Mouse (Mus musculus): ENCODE data around the gene Shox2. TPM values are rescaled to one million over a fixed set of nuclear protein-coding genes. Genes with fewer than 3 reads are reported as not detected.

Shox2 gene
- polyA plus RNA-seq, 1 experiment from 2014 or later = 2.4 TPM

GRCm38 (mm10) chr3:66970261-66970660 lies 11.3 kb downstream of the Shox2 start:
- Histone ChIP-seq H3K4me1 (replicated peaks; ENCODE audit: control insufficient read depth, insufficient read depth, low read length) (peaks cover 6% of the 10 kb centered on the region; the same call in 1 of the 2 replicates), H3K27me3 (ENCODE audit: control insufficient read depth, insufficient read depth, low read depth, low read length) (peaks cover 61% of the 10 kb centered on the region), H3K9ac (ENCODE audit: low read length) (no peak overlapping the region), H3K36me3 (ENCODE audit: control insufficient read depth, insufficient read depth, low read length) (no peaks in the 10 kb centered on the region), H3K9me3 (ENCODE audit: control insufficient read depth, low read length) (no peaks in the 10 kb centered on the region), H3K27ac (ENCODE audit: low read length) (no peak overlapping the region), H3K4me3 (ENCODE audit: low read length) (no peak overlapping the region), H3K4me2 (ENCODE audit: low read depth, low read length) (no peak overlapping the region)
- no peak for ATAC-seq (ENCODE audit: low read depth)
- WGBS = 4% methylated on average over 10 of the region's 10 CpGs

- no peak for ATAC-seq (ENCODE audit: low read depth)
- Histone ChIP-seq H3K9me3 (ENCODE audit: control insufficient read depth, low read length) (no peaks in the 10 kb centered on the region), H3K27ac (ENCODE audit: low read length) (no peak overlapping the region), H3K36me3 (ENCODE audit: control insufficient read depth, insufficient read depth, low read length) (no peaks in the 10 kb centered on the region), H3K4me2 (ENCODE audit: low read depth, low read length) (no peak overlapping the region), H3K27me3 (ENCODE audit: control insufficient read depth, insufficient read depth, low read depth, low read length) (peaks cover 46% of the 10 kb centered on the region), H3K4me3 (ENCODE audit: low read length) (no peak overlapping the region), H3K9ac (ENCODE audit: low read length) (no peak overlapping the region), H3K4me1 (replicated peaks; ENCODE audit: control insufficient read depth, insufficient read depth, low read length) (peaks cover 4% of the 10 kb centered on the region; the same call in 1 of the 2 replicates)
- 61% methylated on average over 4 of the region's 4 CpGs for WGBS
Observed at GRCm38 (mm10) chr3:66967508-66967907, 14.1 kb downstream of the Shox2 start.

- Histone ChIP-seq H3K27me3 (ENCODE audit: control insufficient read depth, insufficient read depth, low read depth, low read length) (peaks cover 32% of the 10 kb centered on the region), H3K4me3 (ENCODE audit: low read length) (no peak overlapping the region)
- WGBS = 47% methylated on average over 3 of the region's 3 CpGs
Observed at GRCm38 (mm10) chr3:66964884-66965283, 16.7 kb downstream of the Shox2 start.

GRCm38 (mm10) chr3:66959972-66960371 lies 21.6 kb downstream of the Shox2 start:
- H3K36me3 ChIP-seq (ENCODE audit: control insufficient read depth, insufficient read depth, low read length) = no peaks in the 10 kb centered on the region
- no peak overlapping the region for H3K27ac ChIP-seq (ENCODE audit: low read length)
- H3K4me3 ChIP-seq (ENCODE audit: low read length) = no peak overlapping the region
- peaks cover 14% of the 10 kb centered on the region for H3K27me3 ChIP-seq (ENCODE audit: control insufficient read depth, insufficient read depth, low read depth, low read length)
- WGBS = 42% methylated on average over 5 of the region's 5 CpGs
- no peaks in the 10 kb centered on the region for H3K4me1 ChIP-seq (replicated peaks; ENCODE audit: control insufficient read depth, insufficient read depth, low read length)
- no peak for ATAC-seq (ENCODE audit: low read depth)
- H3K9ac ChIP-seq (ENCODE audit: low read length) = no peak overlapping the region
- no peak overlapping the region for H3K4me2 ChIP-seq (ENCODE audit: low read depth, low read length)
- no peaks in the 10 kb centered on the region for H3K9me3 ChIP-seq (ENCODE audit: control insufficient read depth, low read length)

More at GRCm38 (mm10) chr3:66964884-66965283, 16.7 kb downstream of the Shox2 start:
- Histone ChIP-seq H3K9me3 (ENCODE audit: control insufficient read depth, low read length) (no peaks in the 10 kb centered on the region), H3K27ac (ENCODE audit: low read length) (no peak overlapping the region), H3K9ac (ENCODE audit: low read length) (no peak overlapping the region), H3K4me1 (replicated peaks; ENCODE audit: control insufficient read depth, insufficient read depth, low read length) (no peaks in the 10 kb centered on the region), H3K36me3 (ENCODE audit: control insufficient read depth, insufficient read depth, low read length) (no peaks in the 10 kb centered on the region), H3K4me2 (ENCODE audit: low read depth, low read length) (no peak overlapping the region)
- no peak for ATAC-seq (ENCODE audit: low read depth)

- no peaks in the 10 kb centered on the region for H3K4me1 ChIP-seq (replicated peaks; ENCODE audit: control insufficient read depth, insufficient read depth, low read length)
- WGBS = 45% methylated on average over 2 of the region's 2 CpGs
- H3K9ac ChIP-seq (ENCODE audit: low read length) = no peak overlapping the region
- no peaks in the 10 kb centered on the region; the same call in 1 of the 2 replicates for H3K27me3 ChIP-seq (ENCODE audit: control insufficient read depth, insufficient read depth, low read depth, low read length)
- no peak for ATAC-seq (ENCODE audit: low read depth)
- H3K36me3 ChIP-seq (ENCODE audit: control insufficient read depth, insufficient read depth, low read length) = no peaks in the 10 kb centered on the region
- no peaks in the 10 kb centered on the region for H3K9me3 ChIP-seq (ENCODE audit: control insufficient read depth, low read length)
- H3K27ac ChIP-seq (ENCODE audit: low read length) = no peak overlapping the region
- H3K4me3 ChIP-seq (ENCODE audit: low read length) = no peak overlapping the region
- no peak overlapping the region for H3K4me2 ChIP-seq (ENCODE audit: low read depth, low read length)
Observed at GRCm38 (mm10) chr3:66955126-66955525, 26.4 kb downstream of the Shox2 start.

- H3K9me3 ChIP-seq (ENCODE audit: control insufficient read depth, low read length) = no peaks in the 10 kb centered on the region
- no peak overlapping the region for H3K27ac ChIP-seq (ENCODE audit: low read length)
- H3K36me3 ChIP-seq (ENCODE audit: control insufficient read depth, insufficient read depth, low read length) = no peaks in the 10 kb centered on the region
- H3K4me2 ChIP-seq (ENCODE audit: low read depth, low read length) = no peak overlapping the region
- H3K4me3 ChIP-seq (ENCODE audit: low read length) = no peak overlapping the region
- WGBS = 73% methylated on average over 10 of the region's 10 CpGs
- no peak overlapping the region for H3K9ac ChIP-seq (ENCODE audit: low read length)
- no peak for ATAC-seq (ENCODE audit: low read depth)
- H3K27me3 ChIP-seq (ENCODE audit: control insufficient read depth, insufficient read depth, low read depth, low read length) = no peaks in the 10 kb centered on the region
- no peaks in the 10 kb centered on the region for H3K4me1 ChIP-seq (replicated peaks; ENCODE audit: control insufficient read depth, insufficient read depth, low read length)
Observed at GRCm38 (mm10) chr3:66939675-66940074, 41.9 kb downstream of the Shox2 start.

GRCm38 (mm10) chr3:66922436-66922835 lies 59.1 kb downstream of the Shox2 start:
- no peak overlapping the region for H3K4me3 ChIP-seq (ENCODE audit: low read length)

More at GRCm38 (mm10) chr3:66922436-66922835, 59.1 kb downstream of the Shox2 start:
- Histone ChIP-seq H3K9ac (ENCODE audit: low read length) (no peak overlapping the region), H3K36me3 (ENCODE audit: control insufficient read depth, insufficient read depth, low read length) (no peaks in the 10 kb centered on the region), H3K27me3 (ENCODE audit: control insufficient read depth, insufficient read depth, low read depth, low read length) (no peaks in the 10 kb centered on the region), H3K9me3 (ENCODE audit: control insufficient read depth, low read length) (no peaks in the 10 kb centered on the region), H3K4me2 (ENCODE audit: low read depth, low read length) (no peak overlapping the region), H3K27ac (ENCODE audit: low read length) (no peak overlapping the region), H3K4me1 (replicated peaks; ENCODE audit: control insufficient read depth, insufficient read depth, low read length) (no peaks in the 10 kb centered on the region)
- no peak for ATAC-seq (ENCODE audit: low read depth)
- 71% methylated on average over 3 of the region's 3 CpGs for WGBS

Other genes starting within 250 kb of the Shox2 start
- gene Rsrc1, start 381 bp downstream of the Shox2 start, polyA plus RNA-seq (2015; fragmentation: Nextera tagmentation; extraction: Ambion mirVana) = 30.0 and 30.8 TPM in 2 replicates

Data from lung, embryonic 16.5 days (tissue).